Mouse (Mus musculus): ENCODE data around the gene Olfml2a. TPM values are rescaled to one million over a fixed set of nuclear protein-coding genes. Genes with fewer than 3 reads are reported as not detected.

Gene Olfml2a
- polyA plus RNA-seq, 1 experiment from 2014 or later: 2.7 TPM

DNA sequence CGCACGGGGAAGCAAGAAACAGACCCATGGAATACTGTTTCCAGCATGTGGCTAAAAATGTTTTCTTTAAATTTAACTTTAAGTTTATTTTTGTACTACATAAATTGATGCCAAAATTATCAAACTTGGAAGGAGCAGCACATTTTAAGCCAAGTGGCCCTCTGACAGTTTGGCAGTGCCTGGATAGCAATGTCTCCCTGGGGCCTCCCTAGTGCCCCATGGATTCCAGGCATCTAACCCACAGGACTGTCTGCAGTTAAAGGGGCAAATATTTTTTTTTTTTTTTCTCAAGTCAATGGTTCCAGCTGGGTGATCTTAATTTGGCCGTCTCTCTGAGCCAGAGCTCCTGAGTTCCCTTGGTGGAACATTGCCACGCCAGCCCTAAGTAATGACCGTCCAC is 11.4 kb downstream of the Olfml2a start:
- Histone ChIP-seq H3K4me3 (replicated peaks; ENCODE audit: low read depth, low read length) (no peak overlapping the region), H3K4me2 (ENCODE audit: low read length) (no peak overlapping the region), H3K27ac (no peak overlapping the region), H3K9me3 (replicated peaks; ENCODE audit: low read length) (no peaks in the 10 kb centered on the region), H3K9ac (ENCODE audit: low read depth, low read length) (no peak overlapping the region), H3K36me3 (ENCODE audit: insufficient read depth, low read length) (no peaks in the 10 kb centered on the region), H3K4me1 (replicated peaks; ENCODE audit: insufficient read depth, low read length) (no peaks in the 10 kb centered on the region), H3K27me3 (ENCODE audit: insufficient read depth, low read length) (no peaks in the 10 kb centered on the region)
- ATAC-seq (replicated peaks; ENCODE audit: low FRiP score, low read depth) (no peak), DNase-seq (ENCODE audit: low spot score) (no peak)
- 64% methylated on average over 5 of the region's 5 CpGs for WGBS
- no peak for TF ChIP-seq CTCF (IDR thresholded peaks at IDR 0.05; ENCODE audit: low read depth)

DNA sequence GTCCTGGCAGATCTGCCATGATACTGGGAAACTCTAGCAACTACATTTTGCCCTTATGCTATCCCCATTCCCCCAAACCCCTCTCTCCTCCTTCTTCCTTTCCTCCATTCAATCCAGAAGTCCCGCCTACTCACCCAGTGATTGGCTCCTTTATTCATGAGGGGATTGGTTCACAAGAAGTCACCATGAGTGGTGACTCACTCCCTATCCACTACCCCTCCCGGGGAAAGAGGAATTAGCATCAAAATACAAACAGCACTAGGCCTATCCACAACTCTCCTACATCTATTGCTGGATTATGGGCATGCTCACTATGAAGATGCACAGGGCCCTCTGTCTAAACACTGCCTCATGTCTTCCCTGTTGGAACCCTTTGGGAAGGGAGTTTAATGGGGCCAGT is 12.2 kb downstream of the Olfml2a start:
- Histone ChIP-seq H3K4me1 (replicated peaks; ENCODE audit: insufficient read depth, low read length) (no peaks in the 10 kb centered on the region), H3K9me3 (replicated peaks; ENCODE audit: low read length) (no peaks in the 10 kb centered on the region), H3K4me3 (replicated peaks; ENCODE audit: low read depth, low read length) (no peak overlapping the region), H3K27ac (no peak overlapping the region), H3K4me2 (ENCODE audit: low read length) (no peak overlapping the region), H3K36me3 (ENCODE audit: insufficient read depth, low read length) (no peaks in the 10 kb centered on the region), H3K27me3 (ENCODE audit: insufficient read depth, low read length) (no peaks in the 10 kb centered on the region), H3K9ac (ENCODE audit: low read depth, low read length) (no peak overlapping the region)
- TF ChIP-seq CTCF (IDR thresholded peaks at IDR 0.05; ENCODE audit: low read depth): no peak
- WGBS: 56% methylated on average over 2 of the region's 2 CpGs
- ATAC-seq (replicated peaks; ENCODE audit: low FRiP score, low read depth): no peak
- DNase-seq (ENCODE audit: low spot score): no peak

DNA sequence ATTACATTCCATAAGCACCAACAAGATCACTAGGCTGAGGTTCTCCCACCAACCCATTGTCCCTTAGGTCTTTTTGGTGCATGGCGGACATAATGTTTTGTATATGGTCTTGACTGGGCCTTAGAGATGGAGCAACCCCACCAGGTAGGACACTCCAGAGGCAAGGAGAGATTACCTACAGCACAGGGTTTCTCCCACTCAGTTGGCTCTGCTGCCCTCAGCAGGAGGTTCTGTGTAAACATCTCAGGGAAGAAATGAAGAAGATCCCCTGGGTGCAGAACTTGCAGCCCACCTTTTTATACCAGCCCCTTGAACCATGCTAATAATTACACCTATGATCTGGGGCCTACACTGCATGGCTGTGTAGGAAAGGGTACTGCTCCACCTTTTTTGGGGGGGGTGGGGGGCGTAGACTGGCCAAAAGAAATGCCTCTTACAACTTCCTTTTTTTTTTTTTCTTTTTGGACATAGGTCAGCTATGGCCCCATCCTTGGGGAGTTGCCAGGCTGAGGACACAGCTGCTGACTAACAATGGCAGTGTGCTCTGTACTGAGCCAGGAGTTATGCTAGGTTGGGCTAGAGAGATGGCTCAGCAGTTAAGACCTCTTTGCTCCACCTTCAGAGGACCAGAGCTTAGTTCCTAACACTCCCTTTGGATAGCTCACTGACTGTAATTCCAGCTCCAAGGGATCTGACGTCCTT is 12.8 kb downstream of the Olfml2a start:
- Histone ChIP-seq H3K9me3 (replicated peaks; ENCODE audit: low read length) (no peaks in the 10 kb centered on the region), H3K27ac (no peak overlapping the region), H3K9ac (ENCODE audit: low read depth, low read length) (no peak overlapping the region), H3K4me2 (ENCODE audit: low read length) (no peak overlapping the region), H3K27me3 (ENCODE audit: insufficient read depth, low read length) (no peaks in the 10 kb centered on the region), H3K4me3 (replicated peaks; ENCODE audit: low read depth, low read length) (no peak overlapping the region), H3K36me3 (ENCODE audit: insufficient read depth, low read length) (no peaks in the 10 kb centered on the region), H3K4me1 (replicated peaks; ENCODE audit: insufficient read depth, low read length) (no peaks in the 10 kb centered on the region)
- peak; percentile 40; the same call in 1 of the 2 replicates for TF ChIP-seq CTCF (IDR thresholded peaks at IDR 0.05; ENCODE audit: low read depth)
- DNase-seq (ENCODE audit: low spot score) (no peak), ATAC-seq (replicated peaks; ENCODE audit: low FRiP score, low read depth) (no peak)
- WGBS: 63% methylated on average over 3 of the region's 3 CpGs

DNA sequence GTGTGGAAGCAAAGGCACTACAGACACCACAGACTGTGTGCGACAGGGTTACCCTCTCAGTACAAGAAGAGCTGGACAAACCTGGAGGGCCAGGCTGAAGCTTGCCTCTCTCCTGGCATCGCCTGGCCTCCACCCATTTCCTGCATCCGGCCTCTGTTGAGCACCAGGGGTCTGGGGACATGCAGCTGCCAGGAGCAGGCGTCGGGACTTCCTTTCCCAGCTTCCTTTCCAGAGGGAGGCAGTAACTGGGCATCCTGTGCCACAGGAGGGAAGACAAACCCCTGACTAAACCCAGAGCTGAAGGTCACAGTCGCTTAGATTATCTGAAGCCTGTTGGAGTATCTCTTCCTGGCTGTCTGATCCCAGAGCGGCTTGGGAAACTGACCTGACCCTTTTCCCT is 15.8 kb downstream of the Olfml2a start:
- no peaks in the 10 kb centered on the region for H3K36me3 ChIP-seq (ENCODE audit: insufficient read depth, low read length)
- ATAC-seq (replicated peaks; ENCODE audit: low FRiP score, low read depth): 0 out of 2 replicates have a peak, but pooled peaks have one; percentile 23
- peak; percentile 30 for DNase-seq (ENCODE audit: low spot score)
- no peaks in the 10 kb centered on the region for H3K9me3 ChIP-seq (replicated peaks; ENCODE audit: low read length)
- no peak overlapping the region for H3K4me3 ChIP-seq (replicated peaks; ENCODE audit: low read depth, low read length)
- H3K4me2 ChIP-seq (ENCODE audit: low read length): no peak overlapping the region
- no peak overlapping the region for H3K9ac ChIP-seq (ENCODE audit: low read depth, low read length)
- no peak overlapping the region; the same call in 1 of the 2 replicates for H3K27ac ChIP-seq
- H3K27me3 ChIP-seq (ENCODE audit: insufficient read depth, low read length): no peaks in the 10 kb centered on the region
- no peak for TF ChIP-seq CTCF (IDR thresholded peaks at IDR 0.05; ENCODE audit: low read depth)
- no peaks in the 10 kb centered on the region for H3K4me1 ChIP-seq (replicated peaks; ENCODE audit: insufficient read depth, low read length)
- 62% methylated on average over 7 of the region's 7 CpGs for WGBS

DNA sequence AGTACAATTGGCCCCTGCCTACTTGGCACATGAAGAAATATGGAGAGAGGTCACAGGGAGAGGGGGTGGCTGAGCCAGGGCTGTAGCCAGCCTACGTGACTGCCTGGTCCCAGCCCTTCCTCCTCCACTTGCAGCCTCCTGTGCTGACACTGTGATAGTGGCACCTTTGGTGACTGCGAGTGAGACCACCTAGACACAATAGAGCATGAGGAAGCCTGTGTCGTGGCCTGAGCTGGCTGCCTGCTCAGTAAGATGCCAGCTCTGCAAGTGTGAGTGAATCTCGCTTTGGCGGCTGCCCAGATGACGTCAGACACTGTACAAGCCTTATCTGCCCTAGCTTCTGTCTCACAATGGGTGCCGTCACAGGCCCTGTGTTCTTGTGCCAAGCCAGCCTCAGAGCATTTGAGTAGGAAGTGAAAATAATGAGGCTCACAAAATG is 18.5 kb downstream of the Olfml2a start:
- Histone ChIP-seq H3K9me3 (replicated peaks; ENCODE audit: low read length) (no peaks in the 10 kb centered on the region), H3K4me1 (replicated peaks; ENCODE audit: insufficient read depth, low read length) (no peaks in the 10 kb centered on the region), H3K4me2 (ENCODE audit: low read length) (no peak overlapping the region), H3K9ac (ENCODE audit: low read depth, low read length) (no peak overlapping the region), H3K27ac (0 out of 2 replicates have a peak overlapping the region, but pooled peaks have one; percentile 10), H3K36me3 (ENCODE audit: insufficient read depth, low read length) (no peaks in the 10 kb centered on the region), H3K27me3 (ENCODE audit: insufficient read depth, low read length) (no peaks in the 10 kb centered on the region), H3K4me3 (replicated peaks; ENCODE audit: low read depth, low read length) (no peak overlapping the region)
- 63% methylated on average over 7 of the region's 7 CpGs for WGBS
- TF ChIP-seq CTCF (IDR thresholded peaks at IDR 0.05; ENCODE audit: low read depth): no peak
- DNase-seq (ENCODE audit: low spot score): peak; percentile 33
- peak; percentile 43; the same call in 1 of the 2 replicates for ATAC-seq (replicated peaks; ENCODE audit: low FRiP score, low read depth)

DNA sequence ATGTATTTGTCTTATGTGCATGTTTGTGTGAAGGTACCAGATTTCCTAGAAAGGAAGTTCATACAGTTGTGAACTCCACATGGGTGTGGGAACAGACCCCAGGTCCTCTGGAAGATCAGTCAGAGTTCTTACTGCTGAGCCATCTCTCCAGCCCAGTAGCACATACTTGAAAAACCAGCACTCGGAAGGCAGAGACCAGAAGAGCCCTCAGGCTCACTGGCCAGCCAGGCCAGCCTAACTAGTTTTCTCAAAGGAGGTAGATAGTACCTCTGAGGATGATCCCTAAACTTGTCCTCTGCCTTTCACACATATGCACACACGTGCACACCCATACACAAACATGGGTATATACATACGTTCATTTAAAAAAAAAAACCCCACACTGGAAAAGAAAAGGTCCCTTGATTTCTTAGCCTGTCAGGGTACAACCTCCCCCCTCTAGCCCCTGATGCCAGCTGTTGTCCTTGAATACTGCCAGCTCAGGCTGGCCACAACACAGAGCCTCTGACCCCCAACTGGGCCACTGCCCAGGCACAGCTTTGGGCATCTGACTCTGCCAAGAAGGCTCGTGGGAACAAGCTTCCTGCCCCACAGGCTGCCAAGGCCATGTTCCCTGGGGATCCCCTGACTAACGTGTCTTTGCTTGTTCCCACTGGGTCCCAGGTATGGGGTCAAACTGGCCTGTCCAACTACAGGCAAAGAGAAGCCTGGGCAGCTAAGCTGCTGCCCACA is 21.5 kb downstream of the Olfml2a start:
- H3K27ac ChIP-seq: no peak overlapping the region
- H3K4me1 ChIP-seq (replicated peaks; ENCODE audit: insufficient read depth, low read length): no peaks in the 10 kb centered on the region
- H3K27me3 ChIP-seq (ENCODE audit: insufficient read depth, low read length): no peaks in the 10 kb centered on the region
- no peaks in the 10 kb centered on the region for H3K9me3 ChIP-seq (replicated peaks; ENCODE audit: low read length)
- WGBS: 74% methylated on average over 5 of the region's 5 CpGs
- H3K4me3 ChIP-seq (replicated peaks; ENCODE audit: low read depth, low read length): no peak overlapping the region
- no peak for DNase-seq (ENCODE audit: low spot score)
- H3K4me2 ChIP-seq (ENCODE audit: low read length): no peak overlapping the region
- TF ChIP-seq CTCF (IDR thresholded peaks at IDR 0.05; ENCODE audit: low read depth): no peak
- H3K9ac ChIP-seq (ENCODE audit: low read depth, low read length): no peak overlapping the region
- H3K36me3 ChIP-seq (ENCODE audit: insufficient read depth, low read length): no peaks in the 10 kb centered on the region
- ATAC-seq (replicated peaks; ENCODE audit: low FRiP score, low read depth): no peak

Measured in kidney, postnatal 0 days (tissue).